16 mouse cellular contexts compared by ENCODE assay signal in the genomic region with DNA sequence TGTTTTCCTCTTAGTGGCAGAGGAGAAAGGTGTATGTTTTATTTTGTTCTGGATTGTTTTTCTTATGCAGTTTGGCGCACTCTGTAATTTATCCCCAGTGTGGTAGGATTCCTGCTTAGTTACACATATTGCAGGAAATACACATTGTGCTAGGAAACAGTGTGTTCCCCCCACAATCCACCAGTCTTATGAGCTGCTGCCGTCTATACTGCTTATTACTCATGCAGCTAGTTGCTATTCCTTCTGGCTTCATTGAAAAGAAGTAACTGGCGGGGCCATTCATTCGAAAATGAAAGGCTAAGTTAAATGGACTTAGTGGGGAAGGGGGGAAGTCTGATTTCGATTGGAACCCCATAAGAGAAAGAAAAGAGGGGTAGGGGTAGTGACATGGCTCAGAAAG.
"Had no signal": no experiment of that assay in that cellular context is flagged by ENCODE, and none has a peak within 500 bp of the region (broad histone marks: within the 10 kb centered on the region; RNA-seq: fewer than 3 reads in every experiment).

No protein-coding gene starts in this region.

- H3K4me1 ChIP-seq: liver, embryonic 13.5 days; stomach, embryonic 15.5 days had no signal

- DNase-seq: kidney, adult 2 months; kidney, postnatal 25 days; layer of hippocampus, adult 9-11 months; liver, embryonic 13.5 days; lung, adult 2 months; lung, postnatal 14 days; lung, postnatal 4 days; midbrain, embryonic 14.5 days; retina, postnatal 1 day; right cerebral cortex, postnatal 25 days; spleen, adult 18-20 months; thymus, postnatal 36 days had no signal

- H3K9me3 ChIP-seq: liver, embryonic 13.5 days; stomach, embryonic 15.5 days had no signal

- H3K9ac ChIP-seq: liver, embryonic 13.5 days; stomach, embryonic 15.5 days had no signal

- H3K27me3 ChIP-seq: liver, embryonic 13.5 days; stomach, embryonic 15.5 days had no signal

- H3K27ac ChIP-seq: kidney, postnatal 0 days; layer of hippocampus, adult 2 months; liver, embryonic 13.5 days; stomach, embryonic 15.5 days had no signal

- ATAC-seq: intestine, postnatal 0 days had no signal

- H3K4me3 ChIP-seq: layer of hippocampus, adult 2 months; liver, embryonic 13.5 days; stomach, embryonic 15.5 days had no signal

- H3K4me2 ChIP-seq: liver, embryonic 13.5 days; stomach, embryonic 15.5 days had no signal

- H3K36me3 ChIP-seq: liver, embryonic 13.5 days; stomach, embryonic 15.5 days had no signal
